ENCODE assay signal across 8 mouse cellular contexts in the genomic region with DNA sequence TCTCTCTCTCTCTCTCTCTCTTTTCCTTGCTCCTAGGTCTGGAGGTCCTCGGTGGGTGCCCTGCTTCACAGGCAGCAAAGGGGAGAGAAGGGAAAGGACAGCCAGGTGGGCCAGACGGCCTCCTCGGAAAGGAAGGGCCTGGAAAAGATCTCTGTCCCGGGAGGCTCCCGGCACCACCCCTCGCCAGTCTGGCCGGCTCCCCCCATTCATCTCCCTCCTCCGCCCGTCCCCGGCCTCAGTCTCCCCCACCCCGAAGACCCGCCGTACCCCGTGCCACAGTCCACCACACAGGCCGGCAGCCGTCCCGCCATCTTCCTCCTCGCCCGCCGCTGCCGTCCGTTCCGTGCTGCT. TPM values are rescaled to one million over a fixed set of nuclear protein-coding genes. Genes with fewer than 3 reads are reported as not detected.
DNase-seq lines count a peak whose midpoint lies in the region; ATAC-seq and TF ChIP-seq lines count a peak whose summit lies in the region.

No protein-coding gene starts in this region.

- no peaks in the 10 kb centered on the region for H3K9me3 ChIP-seq in heart, embryonic 12.5 days (replicated peaks)
- no peaks in the 10 kb centered on the region for H3K9me3 ChIP-seq in ES-Bruce4 (replicated peaks; ENCODE audit: control insufficient read depth, insufficient read depth, low read length, poor library complexity, severe bottlenecking)
- no peaks in the 10 kb centered on the region for H3K9me3 ChIP-seq in forebrain, embryonic 13.5 days (replicated peaks)
- H3K9me3 ChIP-seq in liver, embryonic 15.5 days (replicated peaks): no peaks in the 10 kb centered on the region

- peak overlapping the region; percentile 99 for H3K9ac ChIP-seq in heart, embryonic 12.5 days
- H3K9ac ChIP-seq in ES-Bruce4 (ENCODE audit: low read depth, poor library complexity, severe bottlenecking): peak overlapping the region; percentile 98
- peak overlapping the region; percentile 85 for H3K9ac ChIP-seq in forebrain, embryonic 13.5 days
- H3K9ac ChIP-seq in liver, embryonic 15.5 days: peak overlapping the region; percentile 96

- TF ChIP-seq POLR2A in ES-Bruce4 (IDR thresholded peaks at IDR 0.05; ENCODE audit: insufficient read depth, low read length): no peak

- H3K36me3 ChIP-seq in heart, embryonic 12.5 days: no peaks in the 10 kb centered on the region
- H3K36me3 ChIP-seq in ES-Bruce4 (ENCODE audit: control insufficient read depth, insufficient read depth, low read length, poor library complexity, severe bottlenecking): no peaks in the 10 kb centered on the region
- H3K36me3 ChIP-seq in forebrain, embryonic 13.5 days (ENCODE audit: poor library complexity, severe bottlenecking): no peaks in the 10 kb centered on the region
- no peaks in the 10 kb centered on the region for H3K36me3 ChIP-seq in liver, embryonic 15.5 days (replicated peaks)

- no peaks in the 10 kb centered on the region for H3K27me3 ChIP-seq in heart, embryonic 12.5 days (replicated peaks)
- H3K27me3 ChIP-seq in ES-Bruce4 (ENCODE audit: control insufficient read depth, insufficient read depth, low read length, poor library complexity, severe bottlenecking): no peaks in the 10 kb centered on the region
- H3K27me3 ChIP-seq in forebrain, embryonic 13.5 days: no peaks in the 10 kb centered on the region; the same call in 1 of the 2 replicates
- no peaks in the 10 kb centered on the region for H3K27me3 ChIP-seq in liver, embryonic 15.5 days

- H3K4me2 ChIP-seq in heart, embryonic 12.5 days: peak overlapping the region; percentile 67
- peak overlapping the region; percentile 72 for H3K4me2 ChIP-seq in forebrain, embryonic 13.5 days
- peak overlapping the region; percentile 79 for H3K4me2 ChIP-seq in liver, embryonic 15.5 days

- DNase-seq in heart, adult 18-20 months: no peak
- DNase-seq in urinary bladder, postnatal 14 days (ENCODE audit: low spot score): no peak
- DNase-seq in gastrocnemius, adult 18-20 months (ENCODE audit: low spot score): no peak
- no peak for DNase-seq in MN1 (ENCODE audit: low spot score)

- peaks cover 27% of the 10 kb centered on the region for H3K4me1 ChIP-seq in heart, embryonic 12.5 days (replicated peaks)
- no peaks in the 10 kb centered on the region for H3K4me1 ChIP-seq in ES-Bruce4 (ENCODE audit: control insufficient read depth, insufficient read depth, low read length)
- peaks cover 38% of the 10 kb centered on the region for H3K4me1 ChIP-seq in forebrain, embryonic 13.5 days
- H3K4me1 ChIP-seq in liver, embryonic 15.5 days (replicated peaks): peaks cover 40% of the 10 kb centered on the region

- H3K4me3 ChIP-seq in heart, embryonic 12.5 days: peak overlapping the region; percentile 90
- H3K4me3 ChIP-seq in ES-Bruce4 (ENCODE audit: low read depth, low read length): peak overlapping the region; percentile 68
- peak overlapping the region; percentile 85 for H3K4me3 ChIP-seq in forebrain, embryonic 13.5 days
- H3K4me3 ChIP-seq in liver, embryonic 15.5 days (replicated peaks): peak overlapping the region; percentile 91

- peak; percentile 36 for ATAC-seq in heart, embryonic 12.5 days (ENCODE audit: insufficient number of reproducible peaks, low FRiP score)
- no peak; the same call in 1 of the 2 replicates for ATAC-seq in forebrain, embryonic 13.5 days
- no peak for ATAC-seq in liver, embryonic 15.5 days (ENCODE audit: insufficient read depth)

- TF ChIP-seq EP300 in ES-Bruce4 (IDR thresholded peaks at IDR 0.05; ENCODE audit: insufficient read depth, low read depth, low read length): no peak

- under 1% methylated on average over 21 of the region's 23 CpGs for WGBS in heart, embryonic 12.5 days
- 0% methylated on average over 17 of the region's 23 CpGs for WGBS in forebrain, embryonic 13.5 days
- WGBS in liver, embryonic 15.5 days (ENCODE audit: insufficient replicate concordance): 0% methylated on average over 22 of the region's 23 CpGs

- no peak for TF ChIP-seq CTCF in ES-Bruce4 (IDR thresholded peaks at IDR 0.05; ENCODE audit: low read depth, low read length)

- H3K27ac ChIP-seq in heart, embryonic 12.5 days (ENCODE audit: poor library complexity, severe bottlenecking): peak overlapping the region; percentile 100
- peak overlapping the region; percentile 71 for H3K27ac ChIP-seq in ES-Bruce4 (ENCODE audit: insufficient read depth, low read length)
- H3K27ac ChIP-seq in forebrain, embryonic 13.5 days: peak overlapping the region; percentile 97
- H3K27ac ChIP-seq in liver, embryonic 15.5 days (replicated peaks): peak overlapping the region; percentile 95

RNA-seq across cellular contexts. Expression of gene Actr3, which starts 0.5 kb away (rescaled TPM):
- polyA plus RNA-seq in heart, embryonic 12.5 days (2016; fragmentation: Nextera tagmentation; extraction: Ambion mirVana): 301 and 313 TPM in 2 replicates
- 100 to 1,000 TPM; 106 to 107 TPM for total RNA-seq in heart, adult 18-20 months (2021)
- 256 and 269 TPM in 2 replicates for polyA plus RNA-seq in ES-Bruce4 (2011; ENCODE audit: insufficient read depth, insufficient read length, low read depth, missing spikeins)
- 225 and 227 TPM in 2 replicates for polyA plus RNA-seq in forebrain, embryonic 13.5 days (2015; fragmentation: Nextera tagmentation; extraction: Ambion mirVana)
- polyA plus RNA-seq in liver, embryonic 15.5 days (2015; fragmentation: Nextera tagmentation; extraction: Ambion mirVana): 127 and 133 TPM in 2 replicates
- total RNA-seq in gastrocnemius, adult 18-20 months (2021): 10 to 100 TPM; 40.0 to 50.8 TPM
